Mouse (Mus musculus): ENCODE data around the gene Nlrc4. TPM values are rescaled to one million over a fixed set of nuclear protein-coding genes. Genes with fewer than 3 reads are reported as not detected.

Gene Nlrc4
- total and polyA plus RNA-seq, 2 experiments = 0.04 to 0.37 TPM

- H3K36me3 ChIP-seq (ENCODE audit: control insufficient read depth, insufficient read depth, low read length) = no peaks in the 10 kb centered on the region
- TF ChIP-seq CTCF (IDR thresholded peaks at IDR 0.05; ENCODE audit: low read depth, low read length) = no peak
- TF ChIP-seq POLR2A (IDR thresholded peaks at IDR 0.05; ENCODE audit: extremely low read depth, insufficient read depth, low read length) = no peak
- no peak overlapping the region; the same call in 1 of the 2 replicates for H3K4me3 ChIP-seq (ENCODE audit: insufficient read depth, low read depth, low read length)
- WGBS = 67% methylated on average over 10 of the region's 10 CpGs
- no peak overlapping the region for H3K9ac ChIP-seq (ENCODE audit: low read depth, low read length)
- H3K27me3 ChIP-seq (ENCODE audit: control insufficient read depth, insufficient read depth, low read length) = no peaks in the 10 kb centered on the region
- no peak overlapping the region for H3K27ac ChIP-seq (replicated peaks; ENCODE audit: insufficient read depth, low read depth, low read length)
- DNase-seq (ENCODE audit: extremely low read depth, low read depth, low spot score) = no peak
- H3K4me1 ChIP-seq (ENCODE audit: control insufficient read depth, insufficient read depth, low read length) = no peaks in the 10 kb centered on the region
- no peaks in the 10 kb centered on the region for H3K79me2 ChIP-seq (ENCODE audit: control insufficient read depth, insufficient read depth, low read length)
Measured at GRCm38 (mm10) chr17:74457972-74458677, 817 bp downstream of the Nlrc4 start.

- 94% methylated on average over 5 of the region's 5 CpGs for WGBS
- Histone ChIP-seq H3K79me2 (ENCODE audit: control insufficient read depth, insufficient read depth, low read length) (no peaks in the 10 kb centered on the region), H3K27ac (replicated peaks; ENCODE audit: insufficient read depth, low read depth, low read length) (no peak overlapping the region), H3K36me3 (ENCODE audit: control insufficient read depth, insufficient read depth, low read length) (no peaks in the 10 kb centered on the region), H3K4me3 (ENCODE audit: insufficient read depth, low read depth, low read length) (no peak overlapping the region), H3K9ac (ENCODE audit: low read depth, low read length) (no peak overlapping the region), H3K4me1 (ENCODE audit: control insufficient read depth, insufficient read depth, low read length) (no peaks in the 10 kb centered on the region), H3K27me3 (ENCODE audit: control insufficient read depth, insufficient read depth, low read length) (no peaks in the 10 kb centered on the region)
- TF ChIP-seq POLR2A (IDR thresholded peaks at IDR 0.05; ENCODE audit: extremely low read depth, insufficient read depth, low read length) (no peak), CTCF (IDR thresholded peaks at IDR 0.05; ENCODE audit: low read depth, low read length) (no peak)
- no peak for DNase-seq (ENCODE audit: extremely low read depth, low read depth, low spot score)
Measured at GRCm38 (mm10) chr17:74456825-74457224, 2.1 kb downstream of the Nlrc4 start.

- Histone ChIP-seq H3K79me2 (ENCODE audit: control insufficient read depth, insufficient read depth, low read length) (no peaks in the 10 kb centered on the region), H3K4me3 (ENCODE audit: insufficient read depth, low read depth, low read length) (no peak overlapping the region), H3K27ac (replicated peaks; ENCODE audit: insufficient read depth, low read depth, low read length) (no peak overlapping the region), H3K27me3 (ENCODE audit: control insufficient read depth, insufficient read depth, low read length) (no peaks in the 10 kb centered on the region), H3K4me1 (ENCODE audit: control insufficient read depth, insufficient read depth, low read length) (no peaks in the 10 kb centered on the region), H3K36me3 (ENCODE audit: control insufficient read depth, insufficient read depth, low read length) (no peaks in the 10 kb centered on the region), H3K9ac (ENCODE audit: low read depth, low read length) (no peak overlapping the region)
- TF ChIP-seq CTCF (IDR thresholded peaks at IDR 0.05; ENCODE audit: low read depth, low read length) (no peak), POLR2A (IDR thresholded peaks at IDR 0.05; ENCODE audit: extremely low read depth, insufficient read depth, low read length) (no peak)
- WGBS = 92% methylated on average over 4 of the region's 4 CpGs
- no peak for DNase-seq (ENCODE audit: extremely low read depth, low read depth, low spot score)
Measured at GRCm38 (mm10) chr17:74455426-74455825, 3.5 kb downstream of the Nlrc4 start.

- Histone ChIP-seq H3K36me3 (ENCODE audit: control insufficient read depth, insufficient read depth, low read length) (no peaks in the 10 kb centered on the region), H3K79me2 (ENCODE audit: control insufficient read depth, insufficient read depth, low read length) (no peaks in the 10 kb centered on the region), H3K9ac (ENCODE audit: low read depth, low read length) (no peak overlapping the region), H3K27me3 (ENCODE audit: control insufficient read depth, insufficient read depth, low read length) (no peaks in the 10 kb centered on the region), H3K4me3 (ENCODE audit: insufficient read depth, low read depth, low read length) (no peak overlapping the region), H3K27ac (replicated peaks; ENCODE audit: insufficient read depth, low read depth, low read length) (no peak overlapping the region), H3K4me1 (ENCODE audit: control insufficient read depth, insufficient read depth, low read length) (no peaks in the 10 kb centered on the region)
- no peak for DNase-seq (ENCODE audit: extremely low read depth, low read depth, low spot score)
- TF ChIP-seq CTCF (IDR thresholded peaks at IDR 0.05; ENCODE audit: low read depth, low read length) (no peak), POLR2A (IDR thresholded peaks at IDR 0.05; ENCODE audit: extremely low read depth, insufficient read depth, low read length) (no peak)
- WGBS = 93% methylated on average over 1 of the region's 1 CpGs
Measured at GRCm38 (mm10) chr17:74454660-74455059, 4.3 kb downstream of the Nlrc4 start.

- Histone ChIP-seq H3K4me1 (ENCODE audit: control insufficient read depth, insufficient read depth, low read length) (no peaks in the 10 kb centered on the region), H3K79me2 (ENCODE audit: control insufficient read depth, insufficient read depth, low read length) (no peaks in the 10 kb centered on the region), H3K36me3 (ENCODE audit: control insufficient read depth, insufficient read depth, low read length) (no peaks in the 10 kb centered on the region), H3K9ac (ENCODE audit: low read depth, low read length) (no peak overlapping the region), H3K4me3 (ENCODE audit: insufficient read depth, low read depth, low read length) (no peak overlapping the region), H3K27ac (replicated peaks; ENCODE audit: insufficient read depth, low read depth, low read length) (no peak overlapping the region), H3K27me3 (ENCODE audit: control insufficient read depth, insufficient read depth, low read length) (no peaks in the 10 kb centered on the region)
- WGBS = 61% methylated on average over 3 of the region's 3 CpGs
- TF ChIP-seq CTCF (IDR thresholded peaks at IDR 0.05; ENCODE audit: low read depth, low read length) = no peak
- TF ChIP-seq POLR2A (IDR thresholded peaks at IDR 0.05; ENCODE audit: extremely low read depth, insufficient read depth, low read length) = no peak
- DNase-seq (ENCODE audit: extremely low read depth, low read depth, low spot score) = no peak
Measured at GRCm38 (mm10) chr17:74453928-74454327, 5.0 kb downstream of the Nlrc4 start.

- no peak for DNase-seq (ENCODE audit: extremely low read depth, low read depth, low spot score)
- TF ChIP-seq CTCF (IDR thresholded peaks at IDR 0.05; ENCODE audit: low read depth, low read length) (no peak), POLR2A (IDR thresholded peaks at IDR 0.05; ENCODE audit: extremely low read depth, insufficient read depth, low read length) (no peak)
- Histone ChIP-seq H3K4me3 (ENCODE audit: insufficient read depth, low read depth, low read length) (no peak overlapping the region), H3K27ac (replicated peaks; ENCODE audit: insufficient read depth, low read depth, low read length) (no peak overlapping the region), H3K27me3 (ENCODE audit: control insufficient read depth, insufficient read depth, low read length) (no peaks in the 10 kb centered on the region), H3K79me2 (ENCODE audit: control insufficient read depth, insufficient read depth, low read length) (no peaks in the 10 kb centered on the region), H3K9ac (ENCODE audit: low read depth, low read length) (no peak overlapping the region), H3K4me1 (ENCODE audit: control insufficient read depth, insufficient read depth, low read length) (no peaks in the 10 kb centered on the region), H3K36me3 (ENCODE audit: control insufficient read depth, insufficient read depth, low read length) (no peaks in the 10 kb centered on the region)
- WGBS = 94% methylated on average over 10 of the region's 10 CpGs
Measured at GRCm38 (mm10) chr17:74449776-74450175, 9.2 kb downstream of the Nlrc4 start.
